Comparison of ENCODE assay signal across 36 mouse cellular contexts in the genomic region with DNA sequence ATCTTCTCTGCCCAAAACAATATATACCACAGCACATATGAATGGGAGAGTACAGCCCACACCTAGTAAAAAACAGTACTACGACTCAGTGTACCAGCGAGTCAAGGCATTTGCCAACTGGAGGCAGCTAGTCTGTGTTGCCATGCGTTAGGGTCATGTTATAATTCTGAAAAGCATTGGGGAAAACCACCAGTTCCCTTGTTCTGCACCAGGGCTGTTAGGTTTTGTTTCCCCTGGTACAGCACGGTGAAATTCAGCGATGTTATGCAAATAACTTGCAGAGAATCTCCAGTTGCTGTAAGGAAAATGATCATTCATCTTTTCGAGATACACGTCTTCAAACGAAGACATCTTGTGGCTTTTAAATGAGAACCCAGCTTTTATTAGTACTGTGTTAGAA. TPM values are rescaled to one million over a fixed set of nuclear protein-coding genes. Genes with fewer than 3 reads are reported as not detected.
"Had no signal": no experiment of that assay in that cellular context is flagged by ENCODE, and none has a peak within 500 bp of the region (broad histone marks: within the 10 kb centered on the region; RNA-seq: fewer than 3 reads in every experiment).

No protein-coding gene starts in this region.

- H3K4me1 ChIP-seq: heart, embryonic 15.5 days; hindbrain, embryonic 13.5 days; hindbrain, embryonic 15.5 days; kidney, embryonic 15.5 days; limb, embryonic 13.5 days; limb, embryonic 15.5 days had no signal

- H3K4me2 ChIP-seq: heart, embryonic 11.5 days; heart, embryonic 13.5 days; heart, embryonic 15.5 days; hindbrain, embryonic 13.5 days; hindbrain, embryonic 15.5 days; kidney, embryonic 15.5 days; limb, embryonic 13.5 days; limb, embryonic 15.5 days; liver, embryonic 13.5 days had no signal

- H3K9me3 ChIP-seq: heart, embryonic 13.5 days; heart, embryonic 15.5 days; hindbrain, embryonic 13.5 days; hindbrain, embryonic 15.5 days; kidney, embryonic 15.5 days; limb, embryonic 13.5 days; limb, embryonic 15.5 days; liver, embryonic 13.5 days had no signal

- DNase-seq: gastrocnemius, postnatal 14 days; gastrocnemius, postnatal 36 days; heart, adult 18-20 months; heart, postnatal 14 days; heart, postnatal 36 days; kidney, adult 11 months; kidney, adult 2 months; kidney, adult 9 months; kidney, postnatal 14 days; kidney, postnatal 36 days; layer of hippocampus, adult 9-11 months; layer of hippocampus, postnatal 36 days; left cerebral cortex, postnatal 4 days; liver, embryonic 13.5 days had no signal

- H3K27ac ChIP-seq: heart, embryonic 13.5 days; heart, embryonic 15.5 days; hindbrain, embryonic 13.5 days; hindbrain, embryonic 15.5 days; hindbrain, postnatal 0 days; kidney, embryonic 15.5 days; kidney, postnatal 0 days; limb, embryonic 13.5 days; limb, embryonic 15.5 days; liver, embryonic 13.5 days had no signal

- H3K4me3 ChIP-seq: heart, embryonic 13.5 days; heart, embryonic 15.5 days; hindbrain, embryonic 13.5 days; hindbrain, embryonic 15.5 days; kidney, embryonic 15.5 days; limb, embryonic 13.5 days; limb, embryonic 15.5 days; liver, embryonic 13.5 days had no signal

- H3K27me3 ChIP-seq: heart, embryonic 13.5 days; heart, embryonic 15.5 days; hindbrain, embryonic 13.5 days; hindbrain, embryonic 15.5 days; kidney, embryonic 15.5 days; limb, embryonic 13.5 days; limb, embryonic 15.5 days; liver, embryonic 13.5 days had no signal

- H3K9ac ChIP-seq: heart, embryonic 13.5 days; heart, embryonic 15.5 days; hindbrain, embryonic 13.5 days; hindbrain, embryonic 15.5 days; kidney, embryonic 15.5 days; limb, embryonic 13.5 days; limb, embryonic 15.5 days; liver, embryonic 13.5 days had no signal

RNA-seq across cellular contexts. Expression of gene D930007J09Rik, which starts 22.9 kb away (rescaled TPM):
- total RNA-seq: gastrocnemius, adult 18-20 months; gastrocnemius, adult 8-10 months; gastrocnemius, postnatal 14 days; gastrocnemius, postnatal 36 days; heart, adult 18-20 months; heart, adult 8-10 months; heart, postnatal 36 days; hematopoietic stem cell, adult 5-6 weeks; hindbrain, postnatal 0 days; left cerebral cortex, adult 8-10 months had no signal
- polyA plus RNA-seq: heart, embryonic 11.5 days; heart, embryonic 13.5 days; heart, embryonic 15.5 days; heart, postnatal 0 days; hindbrain, embryonic 11.5 days; hindbrain, embryonic 13.5 days; hindbrain, embryonic 15.5 days; hindbrain, postnatal 0 days; intestine, embryonic 14.5 days; intestine, embryonic 16.5 days; kidney, adult 2 months; kidney, embryonic 15.5 days; kidney, postnatal 0 days; large intestine, adult 2 months; limb, embryonic 11.5 days; limb, embryonic 13.5 days; limb, embryonic 15.5 days; liver, embryonic 13.5 days had no signal

RNA-seq across cellular contexts. Expression of gene Serpinb1a, which starts 25.4 kb away (rescaled TPM):
- polyA plus RNA-seq: hindbrain, embryonic 11.5 days had no signal

RNA-seq across cellular contexts. Expression of gene Mylk4, which starts 41.8 kb away (rescaled TPM):
- total RNA-seq: hematopoietic stem cell, adult 5-6 weeks; hindbrain, postnatal 0 days; left cerebral cortex, adult 18-20 months had no signal
- polyA plus RNA-seq: intestine, embryonic 14.5 days; intestine, embryonic 16.5 days had no signal
